Mouse (Mus musculus) cortical plate, adult 2 months (tissue): ENCODE measurements at regions not wholly inside any gene's neighbourhood (a gene's known extent, or its start where the extent isn't known, plus 50 kb on each side); places are given as distances from the start of the nearest gene placed in this dataset.
A peak's percentile ranks its signal among the peaks of the same experiment; 100 is the strongest.

ENCODE experiments used
- H3K27ac ChIP-seq: fragments of 200-500 bp; 2 replicates; pipeline ENCODE4 v1.5.1; 2012; ENCODE audit warnings: low read length, control low read depth, inconsistent platforms; ENCODE audit not compliant: insufficient read depth
- H3K4me1 ChIP-seq: fragments of 200-500 bp; 2 replicates; pipeline ENCODE4 v1.6.1; 2011; ENCODE audit warnings: low read length; ENCODE audit not compliant: control insufficient read depth, insufficient read depth
- H3K4me3 ChIP-seq: fragments of 200-500 bp; 2 replicates; pipeline ENCODE4 v1.5.1; 2011; ENCODE audit warnings: mild to moderate bottlenecking, low read length, control low read depth; ENCODE audit not compliant: insufficient read depth
- CTCF ChIP-seq: fragments of 200-500 bp; IDR thresholded peaks from 2 replicates; pipeline ENCODE4 v1.5.1; 2011; ENCODE audit warnings: mild to moderate bottlenecking, control low read depth, low read length; ENCODE audit not compliant: insufficient read depth; ENCODE audit errors: extremely low read depth
- POLR2A ChIP-seq: fragments of 200-500 bp; IDR thresholded peaks from 2 replicates; pipeline ENCODE4 v1.6.1; 2011; ENCODE audit warnings: mild to moderate bottlenecking, low read length, control low read depth; ENCODE audit not compliant: insufficient read depth; ENCODE audit errors: extremely low read depth

DNA sequence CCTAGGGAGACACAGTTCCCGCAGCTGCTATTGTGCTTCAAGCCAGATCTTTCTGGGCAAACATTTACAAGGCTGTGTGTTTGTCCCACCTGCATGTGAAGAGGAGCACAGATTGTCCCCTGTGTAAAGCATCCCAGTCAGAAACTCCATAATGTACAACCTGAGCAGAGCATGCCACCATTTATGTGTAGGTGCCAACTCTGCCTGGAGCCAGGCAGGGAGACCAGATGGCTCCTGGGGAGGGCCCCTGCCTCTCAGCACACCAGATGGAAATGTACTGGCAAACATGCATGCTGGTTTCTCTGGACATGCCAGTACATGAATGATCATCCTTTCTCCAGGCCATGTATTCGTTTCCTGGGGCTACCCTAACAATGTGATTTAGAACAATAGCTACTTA is 98.6 kb upstream of the Foxp3 start:
- no peak overlapping the region for H3K27ac ChIP-seq
- H3K4me1 ChIP-seq: no peaks in the 10 kb centered on the region
- TF ChIP-seq POLR2A (no peak), CTCF (no peak)
- no peak overlapping the region for H3K4me3 ChIP-seq

DNA sequence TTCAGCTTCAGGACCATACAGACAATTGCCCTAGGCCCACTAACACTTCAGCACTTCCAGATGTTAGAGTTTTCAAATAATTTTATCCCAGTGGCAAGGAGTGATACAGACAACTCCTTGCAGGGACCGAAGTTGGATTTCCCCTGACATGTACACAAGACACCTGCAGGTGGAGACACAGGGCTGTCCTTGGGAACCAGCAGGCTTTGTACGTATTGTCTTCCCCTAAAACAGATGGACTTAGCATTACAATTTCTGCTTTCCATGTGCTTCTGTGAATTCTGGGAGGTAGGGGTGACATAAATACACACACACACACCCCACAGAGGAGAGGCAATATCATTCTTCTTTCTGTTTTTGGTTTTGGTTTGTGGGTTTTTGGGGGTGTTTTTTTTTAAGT is 98.2 kb upstream of the Usp27x start:
- H3K4me1 ChIP-seq: no peaks in the 10 kb centered on the region
- no peak overlapping the region for H3K27ac ChIP-seq
- H3K4me3 ChIP-seq: no peak overlapping the region
- TF ChIP-seq POLR2A: no peak
- TF ChIP-seq CTCF: peak; percentile 75

DNA sequence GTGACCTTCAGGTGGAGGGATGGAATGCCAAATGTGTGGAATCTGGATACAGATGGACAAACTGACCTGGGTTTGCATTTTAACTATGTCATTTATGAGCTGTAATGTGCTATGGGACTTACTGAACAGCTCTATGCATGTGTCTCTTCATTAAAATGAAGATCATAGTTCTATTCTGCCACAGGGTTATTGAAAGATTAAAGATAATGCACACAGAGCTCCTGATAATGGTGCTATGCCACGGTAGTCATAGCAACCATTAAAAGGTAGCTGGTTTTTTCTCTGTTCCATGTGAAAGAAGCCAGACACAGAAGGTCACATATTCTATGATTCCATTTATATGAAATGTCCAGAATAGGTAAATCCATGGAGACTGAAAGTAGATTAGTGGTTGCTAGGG is 94.2 kb upstream of the Usp27x start:
- no peak overlapping the region for H3K27ac ChIP-seq
- no peaks in the 10 kb centered on the region for H3K4me1 ChIP-seq
- TF ChIP-seq POLR2A: no peak
- no peak for TF ChIP-seq CTCF
- no peak overlapping the region for H3K4me3 ChIP-seq

DNA sequence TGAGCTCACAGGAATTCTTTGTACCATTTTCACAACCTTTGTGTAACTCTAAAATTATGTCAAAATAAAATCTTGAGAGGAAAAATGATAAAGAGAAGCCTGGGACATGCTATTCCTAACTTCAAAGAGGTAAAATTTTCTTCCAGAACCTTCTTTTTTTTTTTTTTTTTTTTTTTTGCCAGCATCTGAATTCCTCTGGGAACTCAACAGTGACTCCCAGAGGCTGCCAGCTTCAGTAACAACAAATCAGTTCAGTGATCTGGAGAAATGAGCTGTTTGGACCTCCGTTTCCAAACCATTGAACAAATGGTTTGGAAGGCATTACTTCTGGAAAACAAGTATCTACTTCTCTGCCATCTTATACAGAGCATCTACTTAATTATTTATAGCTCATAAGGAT is 92.4 kb upstream of the Usp27x start:
- TF ChIP-seq CTCF: 0 out of 2 replicates have a peak, but pooled peaks have one; percentile 11
- TF ChIP-seq POLR2A: no peak
- Histone ChIP-seq H3K4me3 (no peak overlapping the region), H3K4me1 (no peaks in the 10 kb centered on the region), H3K27ac (no peak overlapping the region)

DNA sequence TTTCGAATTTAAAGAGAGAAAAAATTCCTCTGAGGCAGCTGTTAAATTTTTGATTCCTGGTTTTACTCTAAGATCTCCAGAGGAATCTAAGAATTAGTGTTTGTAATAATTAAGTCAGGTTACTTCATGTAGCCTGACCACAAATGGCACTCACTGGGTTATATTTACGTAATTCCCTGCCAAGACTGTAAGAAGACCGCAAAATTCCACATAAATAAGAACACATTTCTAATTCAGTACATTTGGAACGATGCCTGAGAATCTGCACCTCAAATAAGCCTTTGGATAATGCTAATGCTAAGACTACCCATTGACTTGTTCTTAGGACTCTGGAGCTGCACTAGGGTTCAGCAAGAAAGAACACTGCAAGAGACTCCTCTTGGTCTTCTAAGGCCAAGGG is 81.2 kb upstream of the Usp27x start:
- H3K4me3 ChIP-seq: no peak overlapping the region
- no peak overlapping the region for H3K27ac ChIP-seq
- TF ChIP-seq CTCF (no peak), POLR2A (no peak)
- H3K4me1 ChIP-seq: no peaks in the 10 kb centered on the region

DNA sequence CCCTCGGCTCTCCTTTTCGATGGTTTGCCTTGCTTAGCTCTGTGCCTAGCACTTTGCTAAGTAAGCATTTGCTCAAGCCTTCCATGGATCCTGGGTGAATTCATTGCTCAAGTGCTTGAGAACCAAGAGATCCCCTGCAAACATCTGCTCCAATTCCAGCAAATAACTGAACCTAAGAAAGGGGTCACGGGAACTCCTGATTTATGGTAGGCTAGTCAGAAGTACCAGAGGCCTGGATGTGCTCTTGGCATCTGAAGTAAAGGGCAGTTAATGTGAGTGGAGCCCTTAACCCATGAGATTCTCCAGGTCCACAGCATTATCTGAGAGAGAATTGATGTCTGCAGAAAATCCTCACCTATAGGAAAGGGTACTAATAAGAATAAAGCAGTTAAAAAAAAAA is 69.4 kb upstream of the Usp27x start:
- Histone ChIP-seq H3K4me3 (no peak overlapping the region), H3K27ac (no peak overlapping the region), H3K4me1 (no peaks in the 10 kb centered on the region)
- TF ChIP-seq POLR2A (no peak), CTCF (no peak)

DNA sequence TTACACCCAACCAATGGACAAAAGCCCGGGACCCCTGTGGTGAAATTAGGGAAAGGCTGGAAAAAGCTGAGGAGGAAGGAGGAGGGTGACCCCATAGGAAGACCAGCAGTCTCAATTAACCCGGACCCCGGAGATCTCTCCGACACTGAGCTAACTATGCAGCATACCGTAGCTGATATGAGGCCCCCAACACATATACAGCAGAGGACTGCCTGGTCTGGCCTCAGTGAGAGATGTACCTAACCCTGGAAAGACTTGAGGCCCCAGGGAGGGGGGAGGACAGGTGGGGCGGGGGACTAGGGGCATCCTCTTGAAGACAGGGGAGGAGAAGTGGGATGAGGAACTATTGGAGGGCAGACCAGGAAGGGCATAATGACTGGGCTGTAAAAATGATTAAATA is 69.0 kb upstream of the Usp27x start:
- Histone ChIP-seq H3K27ac (no peak overlapping the region), H3K4me3 (no peak overlapping the region), H3K4me1 (no peaks in the 10 kb centered on the region)
- TF ChIP-seq POLR2A (no peak), CTCF (no peak)

DNA sequence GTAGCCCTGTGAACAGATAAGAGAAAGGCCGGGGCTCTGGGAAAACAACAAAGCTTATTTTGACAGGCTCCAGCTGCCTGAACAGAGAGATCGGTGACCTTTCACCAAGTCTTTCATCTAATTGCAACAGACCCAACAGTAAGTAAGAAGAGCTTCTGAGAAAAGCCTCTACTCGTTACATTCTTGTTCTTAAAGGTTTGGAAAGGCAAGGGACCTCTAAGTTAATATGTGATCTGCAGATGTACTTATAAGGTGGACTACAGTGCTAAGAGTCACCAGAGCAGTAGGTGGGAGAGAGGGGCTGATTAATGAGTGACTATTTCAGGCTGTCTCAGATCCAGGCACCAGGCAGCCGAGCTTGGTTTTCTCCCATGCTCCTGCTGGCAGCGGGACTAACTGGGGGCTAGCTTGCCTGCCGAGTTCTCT is 68.4 kb upstream of the Usp27x start:
- H3K4me3 ChIP-seq: no peak overlapping the region
- no peaks in the 10 kb centered on the region for H3K4me1 ChIP-seq
- no peak overlapping the region for H3K27ac ChIP-seq
- TF ChIP-seq POLR2A (no peak), CTCF (no peak)

DNA sequence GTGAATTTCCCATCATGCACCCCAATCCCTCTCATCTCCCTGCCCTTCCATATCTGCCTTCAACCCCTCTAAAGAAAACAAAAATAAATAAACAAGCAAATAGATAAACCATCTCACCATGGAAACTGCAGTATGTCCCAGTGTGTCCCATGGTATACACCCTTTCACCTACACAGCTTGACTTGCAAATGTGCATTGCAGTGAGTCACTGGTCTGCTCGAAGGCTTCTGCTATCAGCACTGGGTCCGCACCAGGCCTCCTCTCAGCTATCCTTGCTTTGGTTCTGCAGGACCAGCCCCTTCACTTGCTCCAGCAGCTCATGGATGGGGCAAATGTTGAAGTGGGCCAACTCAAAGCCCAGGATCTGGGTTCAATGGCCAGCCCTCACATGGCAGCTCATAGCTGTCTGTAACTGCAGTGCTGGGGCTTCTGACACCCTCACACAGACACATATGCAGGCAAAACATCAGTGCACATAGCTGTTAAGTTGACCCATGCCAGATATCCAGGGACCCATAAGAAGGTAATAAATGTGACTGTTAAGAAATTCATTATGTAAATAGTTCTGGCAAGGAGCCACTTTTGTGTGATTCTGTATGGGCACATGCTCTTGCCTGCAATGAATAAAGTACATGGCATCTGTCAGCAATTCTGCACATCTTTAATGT is 59.9 kb upstream of the Usp27x start:
- H3K4me3 ChIP-seq: no peak overlapping the region
- H3K27ac ChIP-seq: no peak overlapping the region
- no peak for TF ChIP-seq POLR2A
- TF ChIP-seq CTCF: no peak
- no peaks in the 10 kb centered on the region for H3K4me1 ChIP-seq

DNA sequence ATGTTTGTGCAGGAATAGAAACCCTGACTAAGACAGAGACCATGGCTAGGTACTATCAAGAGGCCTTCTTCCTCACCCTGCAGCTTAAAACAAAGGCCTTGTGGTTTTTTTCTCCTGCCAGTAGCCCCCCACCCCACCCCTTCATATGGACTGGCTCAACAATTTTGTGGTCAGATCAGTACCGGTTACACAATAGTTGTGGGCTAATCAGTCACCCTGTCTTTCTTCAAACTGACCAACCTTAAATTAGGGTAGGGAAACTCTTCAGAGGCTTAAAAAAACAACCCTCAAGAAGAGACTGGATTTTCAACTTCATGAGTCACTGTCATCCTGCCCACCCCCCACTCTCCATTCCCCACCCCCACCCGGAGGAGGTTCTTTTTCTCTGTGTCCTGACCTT is 58.6 kb upstream of the Usp27x start:
- Histone ChIP-seq H3K27ac (no peak overlapping the region), H3K4me1 (no peaks in the 10 kb centered on the region), H3K4me3 (no peak overlapping the region)
- TF ChIP-seq CTCF (no peak), POLR2A (no peak)
